Mouse (Mus musculus) mouse embryonic stem cell (cell line): ENCODE data around the gene Vmn1r180.

Experiments
- in situ Hi-C, 2 experiments: fragments of 300-500 bp; cut with MboI; formaldehyde crosslinking; loops; 1 replicate in 1 of 2; 3 replicates in 1 of 2; pipeline ENCODE4 v1.14.3; 2019 to 2020; ENCODE audit warnings: low sequenced_read_pairs in 2 of 2, low pct_unique_long_range_greater_than_20kb in 1 of 2, mixed read lengths in 1 of 2; ENCODE audit not compliant: unreplicated experiment in 1 of 2

Gene Vmn1r180

GRCm38 (mm10) chr7:23950332-23950731, at the start of gene Vmn1r180:
Gene Vmn1r180, plus strand, starts transcription at chr7:23950632.
- in situ Hi-C loops = loop anchor here in 1 of 2 experiments (25.0 kb wide), 2 partner anchors 112 to 337 kb away; partner anchors contain the start of gene Vmn1r183

GRCm38 (mm10) chr7:23926678-23927077, 23.8 kb upstream of the Vmn1r180 start, which contains the start of gene Vmn1r179:
Gene Vmn1r179, plus strand, starts transcription at chr7:23926978.
- in situ Hi-C loops = no loop called here

- in situ Hi-C loops = loop anchor here in 1 of 2 experiments (25.0 kb wide), 2 partner anchors 94 to 319 kb away; partner anchors contain the start of gene Vmn1r183
Measured at GRCm38 (mm10) chr7:23968044-23968443, 17.6 kb downstream of the Vmn1r180 start.

GRCm38 (mm10) chr7:23974315-23974714, 23.9 kb downstream of the Vmn1r180 start, which contains the start of gene Vmn1r181:
Gene Vmn1r181, plus strand, starts transcription at chr7:23974615.
- in situ Hi-C loops = loop anchor here in 1 of 2 experiments (25.0 kb wide), 2 partner anchors 88 to 313 kb away; partner anchors contain the start of gene Vmn1r183

GRCm38 (mm10) chr7:24001391-24001790, 51.0 kb downstream of the Vmn1r180 start, which contains the start of gene V1rd19:
Gene V1rd19, plus strand, starts transcription at chr7:24001691.
- in situ Hi-C loops = no loop called here
